Mouse (Mus musculus) MEL (cell line): ENCODE results near the gene Brpf3. TPM values are rescaled to one million over a fixed set of nuclear protein-coding genes. Genes with fewer than 3 reads are reported as not detected.

Experiments
- DNase-seq: peaks from one replicate; pipeline ENCODE4 v3.0.0; 2011; ENCODE audit warnings: low read depth, low spot score
- H3K27ac ChIP-seq: 2 replicates; pipeline ENCODE4 v1.5.1; 2012; ENCODE audit warnings: low read depth, mild to moderate bottlenecking, control low read depth, low read length, moderate library complexity; ENCODE audit not compliant: control insufficient read depth
- H3K27me3 ChIP-seq, 2 experiments: fragments of 150-350 bp in 1 of 2; sonication (generic) in 1 of 2; 2 replicates each; pipeline ENCODE4 v1.6.1; 2012; ENCODE audit warnings: low read length in 2 of 2, mild to moderate bottlenecking in 2 of 2, improper control_type of control experiment in 1 of 2, moderate library complexity in 1 of 2; ENCODE audit not compliant: insufficient read depth in 2 of 2, control insufficient read depth in 1 of 2
- H3K36me3 ChIP-seq, 2 experiments: 2 replicates each; pipeline ENCODE4 v1.6.1; 2012 to 2014; ENCODE audit warnings: low read length in 2 of 2, improper control_type of control experiment in 1 of 2, inconsistent platforms in 1 of 2, mild to moderate bottlenecking in 1 of 2; ENCODE audit not compliant: insufficient read depth in 2 of 2, control insufficient read depth in 1 of 2
- H3K4me1 ChIP-seq, 2 experiments: fragments of 150-350 bp in 1 of 2; sonication (generic) in 1 of 2; 2 replicates each; pipeline ENCODE4 v1.6.1; 2012; ENCODE audit warnings: low read length in 2 of 2, improper control_type of control experiment in 1 of 2, mild to moderate bottlenecking in 1 of 2; ENCODE audit not compliant: insufficient read depth in 2 of 2, control insufficient read depth in 1 of 2
- H3K4me3 ChIP-seq, 2 experiments: fragments of 150-350 bp in 1 of 2; sonication (generic) in 1 of 2; 2 replicates each; pipeline ENCODE4 v1.5.1; 2012; ENCODE audit warnings: low read depth in 2 of 2, low read length in 2 of 2, mild to moderate bottlenecking in 2 of 2, moderate library complexity in 2 of 2, control low read depth in 1 of 2, improper control_type of control experiment in 1 of 2; ENCODE audit not compliant: control insufficient read depth in 1 of 2, insufficient read depth in 1 of 2
- H3K79me2 ChIP-seq: 2 replicates; pipeline ENCODE4 v1.6.1; 2012; ENCODE audit warnings: mild to moderate bottlenecking, low read length, moderate library complexity; ENCODE audit not compliant: control insufficient read depth, poor library complexity, insufficient read depth
- H3K9ac ChIP-seq: 2 replicates; pipeline ENCODE4 v1.6.1; 2012; ENCODE audit warnings: low read depth, mild to moderate bottlenecking, control low read depth, low read length, moderate library complexity; ENCODE audit not compliant: control insufficient read depth, poor library complexity, severe bottlenecking
- H3K9me3 ChIP-seq: fragments of 150-350 bp; sonication (generic); replicated peaks from 2 replicates; pipeline ENCODE4 v1.6.1; 2012; ENCODE audit warnings: mild to moderate bottlenecking, low read length, improper control_type of control experiment, moderate library complexity; ENCODE audit not compliant: insufficient read depth
- BHLHE40 ChIP-seq: IDR thresholded peaks from 2 replicates; pipeline ENCODE4 v1.6.1; 2012; ENCODE audit warnings: low read depth, mild to moderate bottlenecking, inconsistent platforms, low read length, improper control_type of control experiment, borderline replicate concordance
- CTCF ChIP-seq, 3 experiments: IDR thresholded peaks in 2 of 3; conservative IDR thresholded peaks in 1 of 3; 2 replicates each; pipeline ENCODE4 v1.5.1; 2011 to 2012; ENCODE audit warnings: low read length in 3 of 3, low read depth in 2 of 3, mild to moderate bottlenecking in 2 of 3, improper control_type of control experiment in 1 of 3, inconsistent platforms in 1 of 3, mixed read lengths in 1 of 3, moderate library complexity in 1 of 3; ENCODE audit not compliant: control insufficient read depth in 1 of 3, insufficient read depth in 1 of 3, poor library complexity in 1 of 3, severe bottlenecking in 1 of 3
- E2F4 ChIP-seq: IDR thresholded peaks from 2 replicates; pipeline ENCODE4 v1.6.1; 2011; ENCODE audit warnings: low read depth, low read length, improper control_type of control experiment, borderline replicate concordance
- GABPA ChIP-seq: IDR thresholded peaks from 2 replicates; pipeline ENCODE4 v1.6.1; 2012; ENCODE audit warnings: low read depth, mild to moderate bottlenecking, inconsistent platforms, low read length, improper control_type of control experiment, moderate library complexity
- GATA1 ChIP-seq: IDR thresholded peaks from 2 replicates; pipeline ENCODE4 v1.6.1; 2011; ENCODE audit warnings: low read depth, low read length, improper control_type of control experiment
- HCFC1 ChIP-seq: IDR thresholded peaks from 2 replicates; pipeline ENCODE4 v1.6.1; 2012; ENCODE audit warnings: low read depth, mild to moderate bottlenecking, inconsistent platforms, low read length, improper control_type of control experiment, moderate library complexity
- MAZ ChIP-seq: IDR thresholded peaks from 2 replicates; pipeline ENCODE4 v1.6.1; 2012; ENCODE audit warnings: low read depth, mild to moderate bottlenecking, inconsistent platforms, low read length, improper control_type of control experiment
- MYB ChIP-seq: IDR thresholded peaks from 2 replicates; pipeline ENCODE4 v1.6.1; 2011; ENCODE audit warnings: mild to moderate bottlenecking, low read depth, low read length, improper control_type of control experiment
- NELFE ChIP-seq: IDR thresholded peaks from 2 replicates; pipeline ENCODE4 v1.6.1; 2011; ENCODE audit warnings: low read depth, low read length, improper control_type of control experiment
- POLR2A ChIP-seq, 2 experiments: IDR thresholded peaks; 2 replicates each; pipeline ENCODE4 v1.6.1; 2011 to 2012; ENCODE audit warnings: low read length in 2 of 2, mild to moderate bottlenecking in 2 of 2, control low read depth in 1 of 2, improper control_type of control experiment in 1 of 2, low read depth in 1 of 2, moderate library complexity in 1 of 2; ENCODE audit not compliant: control insufficient read depth in 1 of 2, insufficient read depth in 1 of 2, poor library complexity in 1 of 2
- POLR2AphosphoS2 ChIP-seq: IDR thresholded peaks from 2 replicates; pipeline ENCODE4 v1.6.1; 2011; ENCODE audit warnings: low read length, improper control_type of control experiment
- RCOR1 ChIP-seq: IDR thresholded peaks from 2 replicates; pipeline ENCODE4 v1.6.1; 2012; ENCODE audit warnings: low read depth, mild to moderate bottlenecking, inconsistent platforms, low read length, improper control_type of control experiment
- SMC3 ChIP-seq: IDR thresholded peaks from 2 replicates; pipeline ENCODE4 v1.6.1; 2011; ENCODE audit warnings: low read depth, low read length, improper control_type of control experiment
- TCF12 ChIP-seq: IDR thresholded peaks from 2 replicates; pipeline ENCODE4 v1.6.1; 2014; ENCODE audit warnings: low read depth, mild to moderate bottlenecking, inconsistent platforms, low read length, improper control_type of control experiment, moderate library complexity
- UBTF ChIP-seq: IDR thresholded peaks from 2 replicates; pipeline ENCODE4 v1.6.1; 2012; ENCODE audit warnings: low read depth, mild to moderate bottlenecking, inconsistent platforms, low read length, improper control_type of control experiment, moderate library complexity, borderline replicate concordance; ENCODE audit not compliant: insufficient read depth
- USF1 ChIP-seq: IDR thresholded peaks from 2 replicates; pipeline ENCODE4 v1.6.1; 2014; ENCODE audit warnings: low read depth, mild to moderate bottlenecking, inconsistent platforms, low read length, improper control_type of control experiment, moderate library complexity
- ZC3H11A ChIP-seq: IDR thresholded peaks from 2 replicates; pipeline ENCODE4 v1.6.1; 2012; ENCODE audit warnings: low read depth, mild to moderate bottlenecking, inconsistent platforms, low read length, improper control_type of control experiment
- ZKSCAN1 ChIP-seq: IDR thresholded peaks from 2 replicates; pipeline ENCODE4 v1.6.1; 2012; ENCODE audit warnings: low read depth, mild to moderate bottlenecking, inconsistent platforms, low read length, improper control_type of control experiment, moderate library complexity
- ZMIZ1 ChIP-seq: IDR thresholded peaks from 2 replicates; pipeline ENCODE4 v1.6.1; 2012; ENCODE audit warnings: low read depth, mild to moderate bottlenecking, inconsistent platforms, low read length, improper control_type of control experiment, moderate library complexity
- ZNF384 ChIP-seq: IDR thresholded peaks from 2 replicates; pipeline ENCODE4 v1.6.1; 2012; ENCODE audit warnings: low read depth, mild to moderate bottlenecking, inconsistent platforms, low read length, improper control_type of control experiment
- polyA plus RNA-seq, 2 experiments: library from polyadenylated mRNA; stranded (reverse) in 1 of 2; unstranded in 1 of 2; fragments of >175 nt in 1 of 2; fragments of >200 nt in 1 of 2; gene quantifications; 2 replicates each; pipeline versions ENCODE4 v1.2.1 to v1.2.4; 2012; ENCODE audit warnings: low replicate concordance in 2 of 2, low read depth in 1 of 2; ENCODE audit not compliant: insufficient read length in 2 of 2, insufficient read depth in 1 of 2, missing spikeins in 1 of 2
- total RNA-seq: library from RNA; depleted of rRNA; stranded (reverse); fragments of 300-350 nt; gene quantifications from 2 replicates; pipeline ENCODE4 v1.2.3, GENCODE M21; 2012; rRNA removed

Gene Brpf3
- total RNA-seq (1.7 and 2.5 TPM in 2 replicates), polyA plus RNA-seq (10 to 100 TPM in 1 of 2 experiments, not detected in 1; 23.7 TPM)

GRCm38 (mm10) chr17:28800671-28801412, at the start of gene Brpf3:
Gene Brpf3, plus strand, starts transcription at chr17:28801090.
- Histone ChIP-seq H3K9ac (peak within 1 kb of the TSS; percentile 92), H3K27me3 (no peaks in the 10 kb centered on the region)
- TF ChIP-seq GABPA = no peak
- TF ChIP-seq POLR2AphosphoS2 = 0 out of 2 replicates have a peak, but pooled peaks have one; percentile 2
- no peak for TF ChIP-seq BHLHE40
- 0 out of 2 replicates have a peak, but pooled peaks have one; percentile 83 for TF ChIP-seq UBTF
- TF ChIP-seq NELFE = peak; percentile 24; the same call in 1 of the 2 replicates
- TF ChIP-seq USF1 = no peak
- peak; percentile 13; the same call in 1 of the 2 replicates for TF ChIP-seq TCF12
- no peak for TF ChIP-seq E2F4
- TF ChIP-seq ZMIZ1 = 0 out of 2 replicates have a peak, but pooled peaks have one; percentile 11
- TF ChIP-seq ZNF384 = no peak
- TF ChIP-seq GATA1 = no peak
- no peak; a peak in 2 of 4 replicates for TF ChIP-seq POLR2A (IDR thresholded peaks at IDR 0.05; ENCODE audit: control insufficient read depth in 1 of 2, insufficient read depth in 1 of 2, low read depth in 1 of 2, low read length in 2 of 2, poor library complexity in 1 of 2)
- TF ChIP-seq ZC3H11A = no peak
- no peak for TF ChIP-seq ZKSCAN1
- no peak for TF ChIP-seq RCOR1
- 0 out of 2 replicates have a peak, but pooled peaks have one; percentile 1 for TF ChIP-seq SMC3
- TF ChIP-seq CTCF (IDR thresholded peaks at IDR 0.05 in 2 of 3, conservative IDR thresholded peaks at IDR 0.05 in 1 of 3; ENCODE audit: control insufficient read depth in 1 of 3, insufficient read depth in 1 of 3, low read depth in 2 of 3, low read length in 3 of 3, poor library complexity in 1 of 3, severe bottlenecking in 1 of 3) = peak in 2 of 3 experiments; percentile 21 to 38; a peak in 2 of 6 replicates
- peak; percentile 76; the same call in 1 of the 2 replicates for TF ChIP-seq MAZ
- TF ChIP-seq HCFC1 = no peak
- no peak for TF ChIP-seq MYB
- TF ChIP-seq, all 39 proteins: peak for 8
- peak; percentile 63 for DNase-seq
- Histone ChIP-seq H3K4me3 (peak within 1 kb of the TSS; percentile 91 to 93), H3K4me1 (peaks cover 25 to 30% of the 10 kb centered on the region in 2 experiments), H3K27ac (peak within 1 kb of the TSS; percentile 58), H3K36me3 (peaks cover 0 to 46% of the 10 kb centered on the region in 2 experiments; a peak in 2 of 4 replicates), H3K9me3 (no peaks in the 10 kb centered on the region), H3K79me2 (peaks cover 11% of the 10 kb centered on the region)
